Mouse (Mus musculus): ENCODE results near the gene Tmem223. TPM values are rescaled to one million over a fixed set of nuclear protein-coding genes. Genes with fewer than 3 reads are reported as not detected.

Gene Tmem223
- total RNA-seq, 2 experiments from 2014 or later = 69.1 to 74.4 TPM

DNA sequence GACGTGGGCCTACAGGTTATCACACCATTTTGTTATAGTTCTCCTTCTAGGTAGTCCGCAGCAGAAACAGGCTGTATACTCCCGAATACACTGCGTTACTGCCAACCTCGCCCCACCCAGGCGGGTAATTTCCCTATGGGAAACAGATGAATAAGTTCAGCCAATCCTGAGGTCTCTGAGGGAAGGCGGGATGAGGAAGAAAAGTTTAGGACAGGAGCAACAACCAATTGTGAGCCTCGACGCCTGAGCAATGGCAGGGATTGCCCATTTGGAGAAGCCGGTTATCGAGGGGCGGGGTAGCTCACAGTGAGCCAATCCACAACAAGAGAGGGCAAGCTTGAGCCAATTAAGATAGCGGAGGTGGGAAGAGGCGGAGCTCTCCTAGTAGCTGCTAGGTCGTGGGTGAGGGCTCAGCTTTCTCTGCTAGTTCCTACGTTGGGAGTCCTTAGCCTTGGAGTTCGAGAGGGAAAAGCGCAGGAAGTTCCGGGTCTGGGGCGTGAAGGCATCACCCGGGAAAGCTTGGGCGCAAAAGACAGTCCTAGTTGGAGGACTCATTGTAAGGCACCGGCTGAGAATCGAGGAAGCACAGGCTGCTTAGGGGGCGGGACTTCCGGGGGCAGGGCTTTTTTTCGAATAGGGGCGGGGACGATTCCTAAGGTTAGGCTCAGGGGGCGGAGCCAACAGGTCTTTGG, 31.5 kb downstream of the Tmem223 start, which contains the start of gene Zbtb3:
Gene Zbtb3, plus strand, starts transcription at position 426 of the 692 bp plus-strand sequence.
- peak; percentile 95 to 98 for DNase-seq (ENCODE audit: low spot score in 2 of 2)

DNA sequence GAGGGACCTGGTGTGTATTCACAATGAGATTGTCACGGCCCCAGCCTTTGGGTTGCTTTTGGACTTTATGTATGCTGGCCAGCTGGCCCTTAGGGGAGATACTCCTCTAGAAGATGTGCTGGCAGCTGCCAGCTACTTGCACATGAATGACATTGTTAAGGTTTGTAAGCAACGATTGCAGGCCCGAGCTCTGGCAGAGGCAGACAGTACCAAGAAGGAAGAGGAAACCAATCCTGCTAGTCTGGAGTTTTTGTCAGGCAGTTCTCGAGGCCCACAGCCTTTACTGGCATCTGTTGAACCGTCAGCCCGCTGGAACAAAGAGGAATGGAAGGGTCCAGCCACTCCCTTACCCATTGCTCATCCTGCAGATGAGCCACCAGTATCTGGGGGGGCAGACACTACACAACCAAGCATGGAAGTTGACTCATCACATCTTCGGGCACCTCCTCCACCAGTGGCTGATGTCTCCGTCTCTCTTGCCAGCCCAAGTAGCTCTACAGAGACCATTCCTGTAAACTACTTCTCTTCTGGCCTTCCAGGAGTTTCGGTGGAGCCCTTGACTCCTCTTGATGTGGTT, 32.5 kb downstream of the Tmem223 start:
- no peak for DNase-seq (ENCODE audit: low spot score in 2 of 2)

DNA sequence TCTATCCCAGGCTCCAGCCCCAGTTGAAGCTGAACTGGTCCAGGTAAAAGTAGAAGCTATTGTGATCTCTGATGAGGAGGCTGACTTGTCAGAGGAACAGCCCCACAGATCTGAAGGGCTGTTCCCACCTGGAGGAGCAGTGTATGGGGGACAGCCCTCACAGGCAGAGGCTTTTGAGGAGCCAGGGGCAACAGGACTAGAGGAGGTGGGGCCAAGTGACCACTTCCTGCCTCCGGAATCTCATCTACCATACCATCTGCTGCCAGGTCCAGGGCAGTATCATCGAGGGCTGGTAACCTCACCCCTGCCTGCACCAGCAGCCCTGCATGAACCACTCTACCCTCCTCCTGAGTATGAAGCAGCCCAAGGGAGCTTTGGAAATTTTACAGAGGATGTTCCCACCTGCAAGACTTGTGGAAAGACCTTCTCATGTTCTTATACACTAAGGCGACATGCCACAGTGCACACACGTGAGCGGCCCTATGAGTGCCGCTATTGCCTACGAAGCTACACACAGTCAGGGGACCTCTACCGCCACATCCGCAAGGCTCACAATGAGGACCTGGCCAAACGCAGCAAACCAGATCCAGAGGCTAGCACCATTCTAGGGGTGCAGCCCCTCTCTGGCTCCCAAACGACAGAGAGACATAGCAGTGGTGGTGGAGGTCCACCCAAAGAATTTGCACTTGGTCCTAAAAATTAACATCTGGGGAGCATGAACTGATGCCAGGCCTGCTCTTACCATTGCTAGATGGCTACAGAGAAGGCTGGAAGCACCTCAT, 33.3 kb downstream of the Tmem223 start:
- DNase-seq (ENCODE audit: low spot score in 2 of 2) = no peak

DNA sequence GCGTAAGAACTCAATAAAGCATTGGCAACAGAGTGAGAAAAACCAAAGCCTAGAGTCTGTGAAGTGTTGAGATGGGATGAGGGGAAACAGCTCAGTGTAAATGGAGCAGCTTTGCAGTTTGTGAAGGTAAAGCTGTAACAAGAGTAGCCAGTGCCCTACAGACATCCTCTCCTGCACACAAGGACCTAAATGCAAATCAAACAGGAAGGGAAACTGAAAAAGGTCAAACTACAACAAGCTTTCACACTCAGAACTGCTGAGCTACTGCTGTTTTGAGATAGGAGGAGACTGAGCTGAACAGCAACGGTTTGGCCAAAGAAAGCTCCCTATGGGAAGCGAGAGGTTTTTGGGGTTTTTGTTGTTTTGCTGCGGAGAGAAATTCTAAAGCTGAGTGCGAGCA, 36.0 kb downstream of the Tmem223 start:
- DNase-seq (ENCODE audit: low spot score in 2 of 2) = no peak

DNA sequence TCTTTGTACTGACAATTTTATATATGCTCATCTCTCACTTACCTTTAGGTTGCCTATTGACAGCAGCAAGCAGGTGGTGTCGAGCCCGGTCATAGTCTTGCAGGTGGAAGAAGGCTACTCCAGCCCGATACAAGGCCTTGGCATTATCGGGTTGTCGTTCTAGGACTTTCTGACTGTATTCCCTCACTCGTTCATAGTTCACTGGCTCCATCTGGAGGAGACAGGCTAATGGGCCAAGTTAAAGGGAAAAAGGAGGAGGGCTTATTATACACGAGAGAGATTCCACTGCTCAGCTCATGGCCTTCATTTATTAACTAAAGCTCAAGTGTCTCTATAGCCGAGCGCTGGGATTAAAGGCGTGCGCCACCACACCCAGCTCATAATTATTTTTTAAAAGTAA, 45.0 kb downstream of the Tmem223 start:
- no peak for DNase-seq (ENCODE audit: low spot score in 2 of 2)

DNA sequence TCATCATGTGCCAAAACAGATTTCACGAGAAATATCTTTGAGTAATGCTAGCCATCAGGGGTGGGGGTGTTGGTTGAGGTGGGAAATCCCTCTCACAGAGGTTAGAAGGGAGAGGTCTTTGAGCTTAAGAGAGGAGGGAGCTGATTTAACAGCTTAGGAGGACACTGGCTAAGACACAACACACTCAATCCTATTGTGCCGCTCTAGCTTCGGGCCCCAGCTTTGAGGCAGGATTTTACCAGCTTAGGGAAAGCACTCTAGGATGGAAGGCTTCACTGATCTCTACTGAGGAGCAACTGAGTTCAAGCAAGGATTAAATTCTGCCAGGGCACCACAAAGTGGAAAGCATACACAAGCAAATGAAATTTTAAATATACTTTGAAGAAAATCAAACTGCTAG, 46.2 kb downstream of the Tmem223 start:
- no peak for DNase-seq (ENCODE audit: low spot score in 2 of 2)

DNA sequence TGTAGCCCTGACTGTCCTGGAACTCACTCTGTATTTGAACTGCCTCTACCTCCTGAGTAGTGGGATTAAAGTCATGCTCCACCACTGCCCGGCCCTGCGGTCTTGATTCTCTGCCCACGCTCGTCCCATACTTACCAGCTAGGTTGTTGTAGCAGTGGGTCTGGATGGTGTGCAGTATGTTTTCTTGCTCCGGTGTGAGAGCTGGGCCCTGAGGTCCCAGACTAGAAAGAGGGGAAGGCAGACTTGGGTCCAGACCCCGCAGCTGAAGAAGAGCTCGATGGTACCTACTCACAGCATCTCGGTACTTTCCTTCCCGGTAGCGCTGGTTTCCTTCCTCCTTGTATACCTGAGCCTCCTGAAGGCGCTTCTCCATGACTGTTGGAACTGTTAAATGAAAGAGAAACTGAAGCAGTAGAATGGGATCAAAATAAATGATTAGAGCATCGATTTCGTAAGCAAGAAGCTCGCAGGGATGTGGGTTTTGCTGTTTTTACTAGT, 47.6 kb downstream of the Tmem223 start:
- no peak for DNase-seq (ENCODE audit: low spot score in 2 of 2)

DNA sequence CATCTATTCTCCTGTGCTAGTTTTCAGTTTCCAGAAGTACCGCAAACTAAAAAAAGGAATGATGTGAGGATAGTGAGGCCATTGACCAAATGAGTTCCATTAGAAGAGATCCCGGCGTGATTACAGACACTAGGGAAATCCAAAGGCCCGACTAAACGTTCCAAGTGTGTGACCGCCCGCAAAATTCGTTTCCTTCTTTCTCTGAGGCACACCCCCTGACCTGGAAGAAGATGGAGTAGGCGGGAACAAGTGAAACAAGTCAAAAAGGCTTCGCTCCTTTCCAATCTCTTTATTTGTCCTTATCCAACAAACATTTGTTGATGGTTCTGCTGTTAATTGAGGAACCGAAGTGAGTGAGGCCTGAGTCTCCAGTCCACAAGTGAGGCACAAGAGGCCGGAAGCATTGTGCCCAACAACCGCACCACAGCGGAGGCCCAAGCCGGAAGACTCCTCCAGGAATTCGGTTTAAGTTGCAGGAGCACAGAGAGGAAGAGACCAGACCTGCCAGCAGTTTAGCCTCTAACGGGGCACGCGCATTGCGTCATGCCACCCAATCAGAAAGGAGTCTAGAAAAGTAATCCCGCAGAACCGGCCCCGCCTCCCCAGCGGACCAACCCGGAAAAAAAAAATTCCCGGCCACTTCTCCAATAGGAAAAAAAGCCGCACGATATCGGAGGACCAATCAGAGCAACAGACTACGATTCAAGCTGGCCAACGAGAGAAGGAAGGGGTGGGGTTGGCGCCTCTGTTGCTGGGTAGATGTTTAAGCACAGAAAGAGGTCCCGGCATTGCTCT, 48.2 kb downstream of the Tmem223 start, which contains the start of gene Ttc9c:
Gene Ttc9c, minus strand, starts transcription at position 533 of the 795 bp plus-strand sequence.
- peak; percentile 98 for DNase-seq (ENCODE audit: low spot score in 2 of 2)

DNA sequence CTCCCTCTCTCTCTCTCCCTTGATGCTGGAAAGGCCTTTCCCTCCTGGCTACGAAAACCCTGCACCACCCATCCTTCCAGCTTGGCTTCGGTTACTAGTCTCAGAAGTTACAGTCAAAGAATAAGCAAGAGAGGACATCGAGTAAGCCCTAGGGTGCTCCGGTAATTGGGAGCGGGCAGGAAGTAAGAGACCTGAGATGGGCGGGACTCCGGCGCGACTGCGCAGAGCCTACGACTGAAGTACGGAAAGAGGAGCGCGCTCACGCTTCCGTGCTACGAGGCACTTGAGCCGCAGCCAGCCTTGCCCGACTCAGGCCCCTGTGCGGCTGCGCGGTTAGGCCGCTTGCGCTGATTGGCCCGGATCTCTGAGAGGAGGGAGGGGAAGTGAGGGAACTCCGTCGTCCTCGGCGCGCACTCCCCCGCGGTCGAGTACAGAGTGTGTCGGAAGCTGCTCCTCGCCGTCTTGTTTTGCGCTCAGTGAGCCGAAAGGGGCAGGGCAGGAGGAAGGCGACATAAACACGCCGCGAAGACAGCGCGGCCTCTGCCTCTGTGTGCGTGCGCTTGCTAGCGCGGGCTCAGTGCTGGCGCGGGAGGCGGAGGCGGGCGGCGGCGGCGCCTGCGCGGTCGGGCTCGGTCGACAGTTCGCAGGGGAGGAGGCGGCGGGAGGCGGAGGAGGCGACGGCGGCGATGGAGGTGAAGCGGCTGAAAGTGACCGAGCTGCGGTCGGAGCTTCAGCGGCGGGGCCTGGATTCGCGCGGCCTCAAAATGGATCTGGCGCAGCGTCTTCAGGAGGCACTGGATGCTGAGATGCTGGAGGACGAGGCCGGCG, 49.0 kb downstream of the Tmem223 start, which contains the start of gene Hnrnpul2:
Gene Hnrnpul2, plus strand, starts transcription at position 415 of the 828 bp plus-strand sequence.
- peak; percentile 99 for DNase-seq (ENCODE audit: low spot score in 2 of 2)

DNA sequence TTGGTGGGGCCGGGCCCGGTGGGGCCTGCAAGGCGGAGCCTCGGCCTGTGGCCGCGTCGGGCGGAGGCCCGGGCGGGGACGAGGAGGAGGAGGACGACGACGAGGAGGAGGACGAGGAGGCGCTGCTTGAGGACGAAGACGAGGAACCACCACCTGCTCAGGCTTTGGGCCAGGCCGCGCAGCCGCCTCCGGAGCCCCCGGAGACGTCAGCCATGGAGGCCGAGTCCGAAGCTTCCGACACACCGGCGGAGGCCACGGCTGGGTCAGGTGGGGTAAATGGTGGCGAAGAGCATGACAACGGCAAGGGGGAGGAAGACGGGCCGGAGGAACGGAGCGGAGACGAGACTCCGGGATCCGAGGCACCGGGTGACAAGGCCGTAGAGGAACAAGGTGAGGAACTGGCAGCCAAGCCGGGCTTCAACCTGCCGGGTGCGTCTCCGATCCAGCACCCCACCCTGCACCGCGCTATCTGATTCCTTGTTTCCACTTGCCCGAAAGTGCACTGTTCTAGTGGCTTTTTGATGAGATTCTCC, 49.7 kb downstream of the Tmem223 start:
- DNase-seq (ENCODE audit: low spot score in 2 of 2) = peak in 1 of 2 experiments; percentile 51

DNA sequence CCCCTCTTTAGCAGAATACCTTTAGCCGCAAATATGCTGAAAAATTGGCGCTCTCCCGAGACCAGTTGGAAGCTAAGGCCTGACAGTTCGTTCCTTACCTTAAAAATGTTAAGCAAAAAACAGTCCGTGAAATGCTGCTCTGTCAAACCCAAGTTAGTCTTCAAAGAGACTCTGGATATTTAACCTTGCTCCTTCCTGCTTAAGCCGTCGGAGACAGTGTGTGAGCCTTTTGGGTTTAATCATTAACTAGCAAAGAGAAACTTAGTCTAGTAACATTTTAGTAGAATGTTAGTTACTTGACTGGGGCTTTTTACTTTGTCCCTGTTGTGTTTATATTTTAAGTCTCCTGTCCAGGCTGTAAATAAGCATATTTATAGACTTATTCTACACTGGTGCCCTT, 50.4 kb downstream of the Tmem223 start:
- no peak for DNase-seq (ENCODE audit: low spot score in 2 of 2)

Small RNA genes within 50 kb of the gene (microRNA-seq; reads per million reads assigned to microRNA genes)
- gene Mir6992 = 0 reads per million in 2 experiments

Other genes starting within 250 kb of the Tmem223 start
- gene Slc22a8, start 179.7 kb upstream of the Tmem223 start, total RNA-seq (2021) = 1 to 10 TPM; 6.3 to 6.9 TPM
- gene Slc22a6, start 153.0 kb upstream of the Tmem223 start, total RNA-seq (2021) = 1 to 10 TPM; 1.6 to 2.1 TPM
- 100 to 1,000 TPM; 178 to 184 TPM for gene Chrm1, start 107.2 kb upstream of the Tmem223 start, total RNA-seq (2021)
- 100 to 1,000 TPM; 145 to 153 TPM for gene Slc3a2, start 47.6 kb upstream of the Tmem223 start, total RNA-seq (2021)
- 10 to 100 TPM; 53.0 to 55.2 TPM for gene Wdr74, start 35.2 kb upstream of the Tmem223 start, total RNA-seq (2021)
- 1 to 10 TPM; 1.9 to 2.1 TPM for gene 1700092M07Rik, start 30.3 kb upstream of the Tmem223 start, total RNA-seq (2021)
- 10 to 100 TPM; 59.5 to 63.6 TPM for gene Stx5a, start 29.6 kb upstream of the Tmem223 start, total RNA-seq (2021)
- gene Nxf1, start 13.9 kb upstream of the Tmem223 start, total RNA-seq (2021) = 10 to 100 TPM; 94.5 to 95.3 TPM
- gene Tmem179b, start 3.5 kb downstream of the Tmem223 start, total RNA-seq (2021) = 1 to 10 TPM; 8.6 to 9.6 TPM
- 10 to 100 TPM; 12.8 to 13.8 TPM for gene Taf6l, start 15.4 kb downstream of the Tmem223 start, total RNA-seq (2021)
- gene Polr2g, start 27.6 kb downstream of the Tmem223 start, total RNA-seq (2021) = 100 to 1,000 TPM; 106 to 111 TPM
- gene Zbtb3, start 31.6 kb downstream of the Tmem223 start, total RNA-seq (2021) = 1 to 10 TPM; 6.7 to 7.0 TPM
- 10 to 100 TPM; 39.9 to 41.1 TPM for gene Ttc9c, start 48.3 kb downstream of the Tmem223 start, total RNA-seq (2021)
- gene Hnrnpul2, start 49.0 kb downstream of the Tmem223 start, total RNA-seq (2021) = 100 to 1,000 TPM; 120 to 125 TPM
- not detected for gene AC129217.1, start 58.8 kb downstream of the Tmem223 start, total RNA-seq (2021)
- 10 to 100 TPM; 94.8 to 97.6 TPM for gene Bscl2, start 66.5 kb downstream of the Tmem223 start, total RNA-seq (2021)
- gene Gng3, start 68.2 kb downstream of the Tmem223 start, total RNA-seq (2021) = 100 to 1,000 TPM; 153 TPM
- gene Lrrn4cl, start 79.8 kb downstream of the Tmem223 start, total RNA-seq (2021) = under 1 TPM; 0.42 to 0.68 TPM
- 100 to 1,000 TPM; 103 to 109 TPM for gene Ubxn1, start 100.5 kb downstream of the Tmem223 start, total RNA-seq (2021)
- gene Uqcc3, start 109.9 kb downstream of the Tmem223 start, total RNA-seq (2021) = 10 to 100 TPM; 30.2 to 30.4 TPM
- gene Lbhd1, start 112.7 kb downstream of the Tmem223 start, total RNA-seq (2021) = 1 to 10 TPM; 4.6 to 7.6 TPM
- gene Gm49403, start 112.9 kb downstream of the Tmem223 start, total RNA-seq (2021) = not detected
- gene 1810009A15Rik, start 117.9 kb downstream of the Tmem223 start, total RNA-seq (2021) = 10 to 100 TPM; 24.2 to 30.3 TPM
- gene Gm49416, start 117.9 kb downstream of the Tmem223 start, total RNA-seq (2021) = 1 to 10 TPM; 2.4 to 5.1 TPM
- 10 to 100 TPM; 25.6 to 26.3 TPM for gene Ints5, start 122.0 kb downstream of the Tmem223 start, total RNA-seq (2021)
- 100 to 1,000 TPM; 104 to 112 TPM for gene Ganab, start 127.1 kb downstream of the Tmem223 start, total RNA-seq (2021)
- 100 to 1,000 TPM; 166 to 169 TPM for gene B3gat3, start 149.4 kb downstream of the Tmem223 start, total RNA-seq (2021)
- gene Rom1, start 158.4 kb downstream of the Tmem223 start, total RNA-seq (2021) = 1 to 10 TPM; 4.7 to 6.6 TPM
- 10 to 100 TPM in 1 of 2 experiments, 1 to 10 TPM in 1; 9.8 to 10.4 TPM for gene Eml3, start 158.6 kb downstream of the Tmem223 start, total RNA-seq (2021)
- gene Mta2, start 170.9 kb downstream of the Tmem223 start, total RNA-seq (2021) = 10 to 100 TPM; 51.6 to 53.4 TPM
- 10 to 100 TPM; 21.9 to 22.5 TPM for gene Tut1, start 182.9 kb downstream of the Tmem223 start, total RNA-seq (2021)
- 100 to 1,000 TPM; 257 to 269 TPM for gene Eef1g, start 196.0 kb downstream of the Tmem223 start, total RNA-seq (2021)
- 10 to 100 TPM; 18.1 to 19.9 TPM for gene Ahnak, start 218.3 kb downstream of the Tmem223 start, total RNA-seq (2021)